Mouse (Mus musculus) heart, postnatal 0 days (tissue): ENCODE measurements around the gene Tln2. TPM values are rescaled to one million over a fixed set of nuclear protein-coding genes. Genes with fewer than 3 reads are reported as not detected.
A peak's percentile ranks its signal among the peaks of the same experiment; 100 is the strongest.

Source experiments
- ATAC-seq: fragments of 200-750 bp; cut with Nextera tagmentation; 2 replicates; pipeline ENCODE4 v1.8.0; 2017; ENCODE audit warnings: low read depth, moderate number of reproducible peaks, moderate library complexity; ENCODE audit not compliant: insufficient read depth
- DNase-seq: peaks from one replicate; pipeline ENCODE4 v3.0.0-alpha.2; 2016; ENCODE audit warnings: low spot score
- H3K27ac ChIP-seq: fragments of 300-500 bp; sonication (generic); 2 replicates; pipeline ENCODE4 v1.5.1; 2014; ENCODE audit warnings: low read depth, mild to moderate bottlenecking
- H3K27me3 ChIP-seq: fragments of 300-500 bp; sonication (generic); 2 replicates; pipeline ENCODE4 v1.6.1; 2014; ENCODE audit warnings: low read length, mixed read lengths; ENCODE audit not compliant: control insufficient read depth, insufficient read depth
- H3K36me3 ChIP-seq: fragments of 300-500 bp; sonication (generic); replicated peaks from 2 replicates; pipeline ENCODE4 v1.6.1; 2014; ENCODE audit warnings: low read length, mixed read lengths; ENCODE audit not compliant: control insufficient read depth, insufficient read depth
- H3K4me1 ChIP-seq: fragments of 300-500 bp; sonication (generic); 2 replicates; pipeline ENCODE4 v1.6.1; 2014; ENCODE audit warnings: antibody characterized with exemption; ENCODE audit not compliant: control insufficient read depth, insufficient read depth
- H3K4me2 ChIP-seq: fragments of 300-500 bp; sonication (generic); 2 replicates; pipeline ENCODE4 v1.6.1; 2014; ENCODE audit warnings: low read depth, mild to moderate bottlenecking, low read length, moderate library complexity
- H3K4me3 ChIP-seq: fragments of 300-500 bp; sonication (generic); 2 replicates; pipeline ENCODE4 v1.5.1; 2014; ENCODE audit warnings: low read depth, low read length
- H3K9ac ChIP-seq: fragments of 300-500 bp; sonication (generic); replicated peaks from 2 replicates; pipeline ENCODE4 v1.6.1; 2014; ENCODE audit warnings: low read depth, low read length, mixed read lengths
- H3K9me3 ChIP-seq: fragments of 300-500 bp; sonication (generic); replicated peaks from 2 replicates; pipeline ENCODE4 v1.6.1; 2016; ENCODE audit warnings: low read length; ENCODE audit not compliant: control insufficient read depth
- CTCF ChIP-seq: IDR thresholded peaks from 2 replicates; pipeline ENCODE4 v1.5.1; 2016; ENCODE audit warnings: antibody characterized with exemption, control low read depth, low read depth
- EP300 ChIP-seq: IDR thresholded peaks from 2 replicates; pipeline ENCODE4 v1.6.1; 2016; ENCODE audit warnings: antibody characterized with exemption, low read depth
- WGBS: fragments of 180-500 bp; shearing (Covaris S2); extraction: QIAGEN DNeasy Blood & Tissue Kit; methylation state at CpG from one replicate; pipeline ENCODE4 v1.1.7; 2014; 5-methylcytosine and 5-hydroxymethylcytosine counted together
- microRNA counts: library from miRNA; unstranded; fragments of <30 nt; microRNA quantifications from one replicate; lab custom pipeline; 2015
- microRNA-seq: library from miRNA; unstranded; fragments of <30 nt; microRNA quantifications from one replicate; pipeline ENCODE4, GENCODE M21; 2016
- polyA plus RNA-seq: library from polyadenylated mRNA; unstranded; fragments of >200 nt; fragmentation: Nextera tagmentation; extraction: Ambion mirVana; gene quantifications from 2 replicates; pipeline ENCODE4 v1.2.1, GENCODE M21; 2015
- total RNA-seq: library from RNA; depleted of rRNA; stranded (reverse); fragments of >200 nt; gene quantifications from 2 replicates; pipeline ENCODE4 v1.2.3, GENCODE M21; 2014; ENCODE audit warnings: low replicate concordance; rRNA removed

Gene Tln2
- total and polyA plus RNA-seq, 2 experiments from 2014 or later: 67.0 to 92.6 TPM

DNA sequence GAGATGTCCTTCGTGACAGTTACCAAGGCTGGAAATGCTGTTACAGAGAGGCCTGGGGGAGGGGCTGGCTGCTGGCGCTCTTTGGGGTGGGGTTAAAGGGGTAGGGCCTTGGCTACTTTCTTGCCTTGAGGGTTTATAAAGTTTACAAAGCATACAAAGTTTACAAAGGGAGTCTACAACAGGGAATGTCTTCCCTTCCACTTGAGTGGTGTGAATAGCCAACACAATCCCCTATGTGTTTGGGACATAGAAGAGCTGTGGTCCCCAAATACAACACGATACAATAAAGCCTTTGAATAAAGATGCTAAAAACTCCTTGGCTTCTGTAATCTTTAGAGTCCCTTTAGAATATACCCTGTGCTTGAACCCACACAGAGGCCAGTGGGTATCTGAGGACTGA, 389.5 kb downstream of the Tln2 start:
- Histone ChIP-seq H3K4me1 (peaks cover 17% of the 10 kb centered on the region), H3K27ac (peak overlapping the region; percentile 73), H3K27me3 (no peaks in the 10 kb centered on the region), H3K9me3 (no peaks in the 10 kb centered on the region), H3K9ac (no peak overlapping the region), H3K36me3 (no peaks in the 10 kb centered on the region), H3K4me3 (no peak overlapping the region), H3K4me2 (no peak overlapping the region)
- 75% methylated on average over 3 of the region's 3 CpGs for WGBS
- no peak for DNase-seq
- no peak for TF ChIP-seq EP300
- no peak for TF ChIP-seq CTCF
- ATAC-seq: no peak

MicroRNAs within 50 kb of the gene (microRNA counts, 519-probe panel; counts per million panel counts)
- microRNA mmu-miR-190 (lab: Ali Mortazavi, UCI): 2,949 counts per million, percentile 34 among the panel's probes with 10 or more counts

Small RNA genes within 50 kb of the gene (microRNA-seq; reads per million reads assigned to microRNA genes)
- 628 reads per million, percentile 75 among the genes with 10 or more reads in this experiment for gene Mir190a

Other genes with a start within 250 kb of the Tln2 start
- 4.1 and 15.8 TPM in 2 replicates for gene C2cd4b, start 199.7 kb upstream of the Tln2 start, total RNA-seq
- gene C2cd4b, start 199.7 kb upstream of the Tln2 start, polyA plus RNA-seq: 3.7 and 3.8 TPM in 2 replicates